Mouse (Mus musculus) limb, embryonic 11.5 days (tissue): ENCODE results near the gene Pcgf6. TPM values are rescaled to one million over a fixed set of nuclear protein-coding genes. Genes with fewer than 3 reads are reported as not detected.
"Not testable (repeated sequence)": the region's sequence is repeated elsewhere in the genome, so short reads cannot be mapped to it uniquely, and the experiment has no call there.

Source experiments
- ATAC-seq: fragments of 200-750 bp; cut with Nextera tagmentation; 2 replicates; pipeline ENCODE4 v1.8.0; 2017; ENCODE audit warnings: low read depth; ENCODE audit not compliant: insufficient number of reproducible peaks, low FRiP score, low TSS enrichment
- DNase-seq: peaks from one replicate; pipeline ENCODE4 v3.0.0-alpha.2; 2015; ENCODE audit warnings: low spot score
- H3K27ac ChIP-seq: fragments of 300-500 bp; sonication (generic); replicated peaks from 2 replicates; pipeline ENCODE4 v1.5.1; 2014; ENCODE audit warnings: low read depth, mild to moderate bottlenecking, low read length
- H3K27me3 ChIP-seq: fragments of 300-500 bp; sonication (generic); 2 replicates; pipeline ENCODE4 v1.6.1; 2014; ENCODE audit warnings: mild to moderate bottlenecking, low read length, mixed read lengths; ENCODE audit not compliant: control insufficient read depth, insufficient read depth
- H3K36me3 ChIP-seq: fragments of 300-500 bp; sonication (generic); 2 replicates; pipeline ENCODE4 v1.6.1; 2014; ENCODE audit warnings: mild to moderate bottlenecking, low read length, moderate library complexity, mixed read lengths; ENCODE audit not compliant: control insufficient read depth, insufficient read depth
- H3K4me1 ChIP-seq: fragments of 300-500 bp; sonication (generic); 2 replicates; pipeline ENCODE4 v1.6.1; 2014; ENCODE audit warnings: low read length, mixed read lengths; ENCODE audit not compliant: control insufficient read depth, insufficient read depth
- H3K4me2 ChIP-seq: fragments of 300-500 bp; sonication (generic); 2 replicates; pipeline ENCODE4 v1.6.1; 2014; ENCODE audit warnings: low read depth, mild to moderate bottlenecking, moderate library complexity; ENCODE audit not compliant: severe bottlenecking
- H3K4me3 ChIP-seq: fragments of 300-500 bp; sonication (generic); 2 replicates; pipeline ENCODE4 v1.5.1; 2014; ENCODE audit warnings: low read depth, low read length
- H3K9ac ChIP-seq: fragments of 300-500 bp; sonication (generic); 2 replicates; pipeline ENCODE4 v1.6.1; 2014; ENCODE audit warnings: mild to moderate bottlenecking, low read length
- H3K9me3 ChIP-seq: fragments of 300-500 bp; sonication (generic); 2 replicates; pipeline ENCODE4 v1.6.1; 2016; ENCODE audit warnings: low read length; ENCODE audit not compliant: control insufficient read depth
- WGBS: fragments of 180-500 bp; shearing (Covaris S2); extraction: QIAGEN DNeasy Blood & Tissue Kit; methylation state at CpG from one replicate; pipeline ENCODE4 v1.1.7; 2014; 5-methylcytosine and 5-hydroxymethylcytosine counted together
- polyA plus RNA-seq: library from polyadenylated mRNA; unstranded; fragments of >200 nt; fragmentation: Nextera tagmentation; extraction: Ambion mirVana; gene quantifications from 2 replicates; pipeline ENCODE4 v1.2.1, GENCODE M21; 2014

Pcgf6 gene
- polyA plus RNA-seq, 1 experiment from 2014 or later, result 36.5 TPM

- H3K4me1 ChIP-seq, result no peaks in the 10 kb centered on the region
- no peak overlapping the region for H3K4me2 ChIP-seq
- H3K27ac ChIP-seq, result no peak overlapping the region
- no peaks in the 10 kb centered on the region for H3K36me3 ChIP-seq
- no peak overlapping the region for H3K9ac ChIP-seq
- H3K4me3 ChIP-seq, result no peak overlapping the region
- DNase-seq (no peak), ATAC-seq (no peak)
- H3K9me3 ChIP-seq, result no peaks in the 10 kb centered on the region
- WGBS, result 86% methylated on average over 6 of the region's 6 CpGs
- no peaks in the 10 kb centered on the region for H3K27me3 ChIP-seq
These were observed 51.0 kb downstream of the Pcgf6 start for GRCm38 (mm10) chr19:46999753-47000152.

DNA sequence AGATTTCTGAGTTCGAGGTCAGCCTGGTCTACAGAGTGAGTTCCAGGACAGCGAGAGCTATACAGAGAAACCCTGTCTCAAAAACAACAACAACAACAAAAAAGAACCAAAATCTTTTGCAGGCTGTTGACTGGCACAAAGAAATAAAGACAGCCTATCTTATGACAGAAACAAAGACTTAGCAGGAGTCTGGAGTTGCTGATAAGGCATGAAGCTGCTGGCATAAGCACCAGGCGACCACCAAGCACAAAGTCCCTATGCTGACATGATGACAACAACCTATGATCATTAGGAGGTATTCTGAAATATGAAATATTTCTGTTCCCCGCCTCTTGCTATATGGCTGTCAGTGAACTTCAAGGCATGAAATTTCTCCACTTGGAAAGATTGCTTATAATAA, 51.8 kb downstream of the Pcgf6 start:
- Histone ChIP-seq H3K27me3 (no peaks in the 10 kb centered on the region), H3K4me2 (no peak overlapping the region), H3K27ac (no peak overlapping the region), H3K4me1 (no peaks in the 10 kb centered on the region), H3K36me3 (no peaks in the 10 kb centered on the region), H3K9me3 (no peaks in the 10 kb centered on the region), H3K4me3 (no peak overlapping the region), H3K9ac (no peak overlapping the region)
- ATAC-seq, result no peak
- WGBS, result 87% methylated on average over 4 of the region's 4 CpGs
- no peak for DNase-seq

DNA sequence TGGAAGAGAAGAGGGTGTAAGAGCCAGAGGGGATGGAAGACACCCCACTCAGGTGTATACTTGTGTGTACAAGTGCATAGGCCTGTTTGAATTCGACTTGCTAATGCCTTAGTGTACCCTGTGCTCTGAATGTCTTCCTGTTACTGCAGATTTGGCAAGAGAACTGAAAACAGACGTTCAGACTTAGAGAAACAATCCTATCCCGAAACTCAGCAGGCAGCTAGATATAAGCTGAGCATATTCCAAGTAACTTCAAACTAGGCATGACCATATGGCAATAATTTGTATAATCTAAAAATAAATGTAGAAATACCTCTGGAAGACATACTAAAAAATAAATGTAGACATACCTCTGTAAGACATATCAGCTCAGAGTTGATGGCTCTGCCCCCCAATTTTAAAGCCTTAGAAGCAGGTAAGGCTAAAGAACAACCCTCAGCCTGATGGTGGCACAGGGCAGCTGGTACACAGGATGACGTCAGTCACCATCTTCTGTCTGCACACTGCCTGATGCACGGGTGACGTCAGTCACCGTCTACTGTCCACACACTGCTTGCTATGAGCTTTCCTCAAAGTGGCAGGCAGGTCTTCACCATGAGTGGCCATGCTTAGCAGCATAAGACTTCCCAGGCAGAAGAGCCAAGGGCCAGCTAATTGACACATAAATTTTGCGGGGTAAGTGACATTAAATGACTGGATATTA, 52.4 kb downstream of the Pcgf6 start:
- WGBS, result 88% methylated on average over 8 of the region's 8 CpGs
- Histone ChIP-seq H3K9ac (no peak overlapping the region), H3K27ac (no peak overlapping the region), H3K4me3 (no peak overlapping the region), H3K9me3 (no peaks in the 10 kb centered on the region), H3K4me1 (no peaks in the 10 kb centered on the region), H3K36me3 (no peaks in the 10 kb centered on the region), H3K27me3 (no peaks in the 10 kb centered on the region), H3K4me2 (no peak overlapping the region)
- no peak for DNase-seq
- ATAC-seq, result no peak

- Histone ChIP-seq H3K27ac (no peak overlapping the region), H3K9me3 (no peaks in the 10 kb centered on the region), H3K27me3 (no peaks in the 10 kb centered on the region), H3K4me2 (no peak overlapping the region), H3K9ac (no peak overlapping the region), H3K36me3 (no peaks in the 10 kb centered on the region), H3K4me3 (no peak overlapping the region), H3K4me1 (no peaks in the 10 kb centered on the region)
- ATAC-seq, result no peak
- no peak for DNase-seq
- 80% methylated on average over 9 of the region's 9 CpGs for WGBS
These were observed 54.6 kb downstream of the Pcgf6 start for GRCm38 (mm10) chr19:46996095-46996494.

DNA sequence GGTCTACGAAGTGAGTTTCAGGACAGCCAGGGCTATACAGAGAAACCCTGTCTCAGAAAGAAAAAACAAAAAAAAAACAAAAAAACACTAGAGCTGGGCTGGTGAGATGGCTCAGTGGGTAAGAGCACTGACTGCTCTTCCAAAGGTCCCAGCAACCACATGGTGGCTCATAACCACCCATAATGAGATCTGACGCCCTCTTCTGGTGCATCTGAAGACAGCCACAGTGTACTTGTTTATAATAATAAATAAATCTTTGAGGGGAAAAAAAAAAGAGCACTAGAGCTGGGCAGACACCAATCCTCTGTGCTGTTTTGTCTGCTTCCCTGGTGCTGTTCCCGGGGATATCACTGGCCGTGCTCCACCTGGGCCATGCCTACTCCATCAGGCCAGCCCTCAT, 58.4 kb downstream of the Pcgf6 start:
- not testable (repeated sequence) for DNase-seq, H3K27me3 ChIP-seq, H3K9me3 ChIP-seq, H3K9ac ChIP-seq, H3K4me2 ChIP-seq, H3K36me3 ChIP-seq, H3K27ac ChIP-seq, ATAC-seq, H3K4me3 ChIP-seq, H3K4me1 ChIP-seq
- WGBS, result 65% methylated on average over 4 of the region's 4 CpGs

DNA sequence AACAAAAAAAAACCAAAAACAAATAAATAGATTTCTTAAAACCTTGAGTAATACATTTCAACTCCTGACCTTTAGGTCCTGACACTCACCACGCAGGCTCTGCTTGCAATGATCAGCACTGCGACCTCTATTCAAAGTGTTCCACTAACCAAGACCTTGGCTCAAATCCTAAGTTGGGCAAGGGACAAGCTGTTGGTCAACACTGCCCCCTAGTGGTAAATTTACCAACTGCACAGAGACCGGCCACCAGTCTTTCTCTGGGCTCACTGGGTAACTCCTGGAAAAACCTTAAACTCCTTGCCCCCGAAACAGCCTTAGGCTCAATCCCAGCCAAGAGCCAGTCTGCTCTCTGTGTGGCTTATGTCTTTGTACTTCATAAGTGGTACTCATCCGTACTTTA, 59.6 kb downstream of the Pcgf6 start:
- H3K4me1 ChIP-seq, result peaks cover 3% of the 10 kb centered on the region; the same call in 1 of the 2 replicates
- no peaks in the 10 kb centered on the region for H3K36me3 ChIP-seq
- 19% methylated on average over 5 of the region's 5 CpGs for WGBS
- no peak overlapping the region for H3K9ac ChIP-seq
- no peak overlapping the region for H3K27ac ChIP-seq
- DNase-seq (peak; percentile 91), ATAC-seq (peak; percentile 57; the same call in 1 of the 2 replicates)
- no peaks in the 10 kb centered on the region for H3K27me3 ChIP-seq
- H3K9me3 ChIP-seq, result no peaks in the 10 kb centered on the region
- H3K4me3 ChIP-seq, result no peak overlapping the region
- no peak overlapping the region for H3K4me2 ChIP-seq

DNA sequence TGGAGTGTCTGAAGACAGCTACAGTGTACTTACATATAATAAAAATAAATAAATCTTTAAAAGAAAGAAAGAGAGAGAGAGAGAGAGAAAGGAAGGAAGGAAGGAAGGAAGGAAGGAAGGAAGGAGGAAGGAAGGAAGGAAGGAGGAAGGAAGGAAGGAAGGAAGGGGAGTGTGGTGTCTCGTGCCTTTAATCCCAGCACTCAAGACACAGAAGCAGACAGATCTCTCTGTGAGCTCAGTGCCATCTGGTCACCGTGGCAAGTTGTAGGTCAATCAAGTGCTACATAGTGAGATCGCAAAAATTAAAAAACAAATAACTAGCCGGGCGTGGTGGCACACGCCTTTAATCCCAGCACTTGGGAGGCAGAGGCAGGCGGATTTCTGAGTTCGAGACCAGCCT, 60.1 kb downstream of the Pcgf6 start:
- H3K36me3 ChIP-seq, H3K9ac ChIP-seq, DNase-seq, H3K4me2 ChIP-seq, H3K27ac ChIP-seq, H3K9me3 ChIP-seq, H3K27me3 ChIP-seq, H3K4me1 ChIP-seq, ATAC-seq, H3K4me3 ChIP-seq: not testable (repeated sequence)
- 87% methylated on average over 8 of the region's 8 CpGs for WGBS

- H3K9me3 ChIP-seq, result no peaks in the 10 kb centered on the region
- ATAC-seq (no peak), DNase-seq (no peak)
- no peak overlapping the region for H3K4me3 ChIP-seq
- H3K9ac ChIP-seq, result no peak overlapping the region
- no peak overlapping the region for H3K27ac ChIP-seq
- peaks cover 3% of the 10 kb centered on the region; the same call in 1 of the 2 replicates for H3K4me1 ChIP-seq
- 87% methylated on average over 3 of the region's 3 CpGs for WGBS
- H3K36me3 ChIP-seq, result no peaks in the 10 kb centered on the region
- no peaks in the 10 kb centered on the region for H3K27me3 ChIP-seq
- H3K4me2 ChIP-seq, result no peak overlapping the region
These were observed 60.6 kb downstream of the Pcgf6 start for GRCm38 (mm10) chr19:46990153-46990518.
